Mouse (Mus musculus) liver, embryonic 14.5 days (tissue): ENCODE measurements around the gene Srarp. TPM values are rescaled to one million over a fixed set of nuclear protein-coding genes. Genes with fewer than 3 reads are reported as not detected.
A peak's percentile ranks its signal among the peaks of the same experiment; 100 is the strongest.

Experiments used
- ATAC-seq: fragments of 200-750 bp; cut with Nextera tagmentation; 2 replicates; pipeline ENCODE4 v1.8.0; 2017; ENCODE audit warnings: moderate number of reproducible peaks, mild to moderate bottlenecking, moderate library complexity; ENCODE audit not compliant: insufficient read depth
- DNase-seq, 3 experiments: peaks; one replicate each; pipeline ENCODE4 v3.0.0-alpha.2; 2012 to 2013; ENCODE audit warnings: low read depth in 3 of 3, low spot score in 3 of 3
- H3K27ac ChIP-seq: fragments of 300-500 bp; sonication (generic); 2 replicates; pipeline ENCODE4 v1.5.1; 2014; ENCODE audit warnings: moderate library complexity, mild to moderate bottlenecking, control low read depth, inconsistent platforms
- H3K27me3 ChIP-seq: fragments of 300-500 bp; sonication (generic); 2 replicates; pipeline ENCODE4 v1.6.1; 2014; ENCODE audit warnings: mild to moderate bottlenecking, low read length, moderate library complexity; ENCODE audit not compliant: control insufficient read depth, insufficient read depth
- H3K36me3 ChIP-seq: fragments of 300-500 bp; sonication (generic); replicated peaks from 2 replicates; pipeline ENCODE4 v1.6.1; 2014; ENCODE audit warnings: low read depth; ENCODE audit not compliant: control insufficient read depth, insufficient read depth
- H3K4me1 ChIP-seq, 2 experiments: fragments of 200-500 bp in 1 of 2; fragments of 300-500 bp in 1 of 2; sonication (generic) in 1 of 2; replicated peaks; 2 replicates each; pipeline ENCODE4 v1.6.1; 2012 to 2014; ENCODE audit warnings: antibody characterized with exemption in 1 of 2, inconsistent platforms in 1 of 2, low read length in 1 of 2; ENCODE audit not compliant: control insufficient read depth in 2 of 2, insufficient read depth in 2 of 2
- H3K4me2 ChIP-seq: fragments of 300-500 bp; sonication (generic); 2 replicates; pipeline ENCODE4 v1.6.1; 2014; ENCODE audit warnings: low read depth, mild to moderate bottlenecking, control low read depth, moderate library complexity
- H3K4me3 ChIP-seq, 2 experiments: fragments of 200-500 bp in 1 of 2; fragments of 300-500 bp in 1 of 2; sonication (generic) in 1 of 2; 2 replicates each; pipeline ENCODE4 v1.5.1; 2012 to 2014; ENCODE audit warnings: low read depth in 2 of 2, low read length in 2 of 2, mild to moderate bottlenecking in 2 of 2, control low read depth in 1 of 2, inconsistent platforms in 1 of 2, moderate library complexity in 1 of 2; ENCODE audit not compliant: insufficient read depth in 1 of 2
- H3K9ac ChIP-seq: fragments of 300-500 bp; sonication (generic); replicated peaks from 2 replicates; pipeline ENCODE4 v1.6.1; 2014; ENCODE audit warnings: mild to moderate bottlenecking, control low read depth, moderate library complexity
- H3K9me3 ChIP-seq: fragments of 300-500 bp; sonication (generic); 2 replicates; pipeline ENCODE4 v1.6.1; 2016; ENCODE audit warnings: low read length, mixed read lengths; ENCODE audit not compliant: control insufficient read depth
- CTCF ChIP-seq: IDR thresholded peaks from 2 replicates; pipeline ENCODE4 v1.5.1; 2016; ENCODE audit warnings: antibody characterized with exemption, low read depth, control low read depth
- EP300 ChIP-seq: IDR thresholded peaks from 2 replicates; pipeline ENCODE4 v1.6.1; 2016; ENCODE audit warnings: antibody characterized with exemption, low read depth
- WGBS: fragments of 180-500 bp; shearing (Covaris S2); extraction: QIAGEN DNeasy Blood & Tissue Kit; methylation state at CpG from one replicate; pipeline ENCODE4 v1.1.7; 2014; ENCODE audit not compliant: insufficient replicate concordance; 5-methylcytosine and 5-hydroxymethylcytosine counted together
- polyA plus RNA-seq, 2 experiments: library from polyadenylated mRNA; depleted of rRNA in 1 of 2; stranded (reverse) in 1 of 2; unstranded in 1 of 2; fragments of >200 nt; fragmentation: Nextera tagmentation in 1 of 2; extraction: Ambion mirVana in 1 of 2; gene quantifications; 2 replicates each; pipeline versions ENCODE4 v1.2.1 to v1.2.3; 2012 to 2014

The Srarp gene
- polyA plus RNA-seq, 2 experiments: not detected

GRCm38 (mm10) chr4:141467581-141467927 lies 31.6 kb upstream of the Srarp start:
- Histone ChIP-seq H3K9me3 (no peaks in the 10 kb centered on the region), H3K9ac (no peak overlapping the region), H3K27me3 (no peaks in the 10 kb centered on the region), H3K27ac (no peak overlapping the region), H3K4me2 (no peak overlapping the region), H3K4me1 (no peaks in the 10 kb centered on the region), H3K4me3 (no peak overlapping the region), H3K36me3 (peaks cover 46% of the 10 kb centered on the region)
- DNase-seq (no peak), ATAC-seq (no peak)
- no peak for TF ChIP-seq EP300
- no peak for TF ChIP-seq CTCF
- WGBS: 73% methylated on average over 6 of the region's 6 CpGs

GRCm38 (mm10) chr4:141466844-141467580 lies 31.1 kb upstream of the Srarp start:
- no peak overlapping the region for H3K4me3 ChIP-seq
- DNase-seq (no peak), ATAC-seq (no peak)
- H3K9ac ChIP-seq: no peak overlapping the region
- no peaks in the 10 kb centered on the region for H3K27me3 ChIP-seq
- no peaks in the 10 kb centered on the region for H3K4me1 ChIP-seq
- H3K4me2 ChIP-seq: no peak overlapping the region
- WGBS: 84% methylated on average over 15 of the region's 15 CpGs
- peaks cover 43% of the 10 kb centered on the region for H3K36me3 ChIP-seq
- no peaks in the 10 kb centered on the region for H3K9me3 ChIP-seq
- TF ChIP-seq CTCF: peak; percentile 30; the same call in 1 of the 2 replicates
- TF ChIP-seq EP300: no peak
- no peak overlapping the region for H3K27ac ChIP-seq

GRCm38 (mm10) chr4:141466289-141466795 lies 30.4 kb upstream of the Srarp start:
- no peak overlapping the region for H3K27ac ChIP-seq

GRCm38 (mm10) chr4:141465512-141466288 lies 29.8 kb upstream of the Srarp start:
- peaks cover 34% of the 10 kb centered on the region for H3K36me3 ChIP-seq
- TF ChIP-seq CTCF (no peak), EP300 (no peak)
- WGBS: 87% methylated on average over 34 of the region's 34 CpGs

More at GRCm38 (mm10) chr4:141466289-141466795, 30.4 kb upstream of the Srarp start:
- H3K4me1 ChIP-seq: no peaks in the 10 kb centered on the region
- peaks cover 38% of the 10 kb centered on the region for H3K36me3 ChIP-seq
- TF ChIP-seq CTCF (no peak), EP300 (no peak)
- no peak overlapping the region for H3K4me3 ChIP-seq
- no peaks in the 10 kb centered on the region for H3K9me3 ChIP-seq
- no peak overlapping the region for H3K4me2 ChIP-seq
- H3K9ac ChIP-seq: no peak overlapping the region
- DNase-seq (no peak), ATAC-seq (no peak)
- 86% methylated on average over 16 of the region's 16 CpGs for WGBS
- no peaks in the 10 kb centered on the region for H3K27me3 ChIP-seq

GRCm38 (mm10) chr4:141464722-141465121 lies 28.8 kb upstream of the Srarp start:
- no peak for TF ChIP-seq CTCF
- TF ChIP-seq EP300: no peak

More at GRCm38 (mm10) chr4:141465512-141466288, 29.8 kb upstream of the Srarp start:
- Histone ChIP-seq H3K27ac (no peak overlapping the region), H3K4me3 (no peak overlapping the region), H3K27me3 (no peaks in the 10 kb centered on the region), H3K9me3 (no peaks in the 10 kb centered on the region), H3K4me2 (no peak overlapping the region), H3K4me1 (no peaks in the 10 kb centered on the region), H3K9ac (no peak overlapping the region)
- DNase-seq: no peak
- no peak for ATAC-seq

More at GRCm38 (mm10) chr4:141464722-141465121, 28.8 kb upstream of the Srarp start:
- WGBS: 82% methylated on average over 16 of the region's 16 CpGs
- DNase-seq (no peak), ATAC-seq (no peak)
- no peaks in the 10 kb centered on the region for H3K9me3 ChIP-seq
- H3K36me3 ChIP-seq: peaks cover 34% of the 10 kb centered on the region
- H3K27ac ChIP-seq: no peak overlapping the region
- no peaks in the 10 kb centered on the region for H3K27me3 ChIP-seq
- H3K4me2 ChIP-seq: no peak overlapping the region
- H3K4me3 ChIP-seq: no peak overlapping the region
- no peak overlapping the region for H3K9ac ChIP-seq
- no peaks in the 10 kb centered on the region for H3K4me1 ChIP-seq
